Mouse (Mus musculus) midbrain, embryonic 12.5 days (tissue): Measurements from ENCODE around the gene Ttc6. TPM values are rescaled to one million over a fixed set of nuclear protein-coding genes. Genes with fewer than 3 reads are reported as not detected.
A peak's percentile ranks its signal among the peaks of the same experiment; 100 is the strongest.

Experiments
- ATAC-seq: fragments of 200-750 bp; cut with Nextera tagmentation; 2 replicates; pipeline ENCODE4 v1.8.0; 2017; ENCODE audit warnings: low read depth, moderate TSS enrichment, moderate library complexity; ENCODE audit not compliant: low FRiP score
- H3K27ac ChIP-seq: fragments of 300-500 bp; sonication (generic); replicated peaks from 2 replicates; pipeline ENCODE4 v1.5.1; 2016; ENCODE audit warnings: mild to moderate bottlenecking
- H3K27me3 ChIP-seq: fragments of 300-500 bp; sonication (generic); 2 replicates; pipeline ENCODE4 v1.6.1; 2016; ENCODE audit warnings: mild to moderate bottlenecking
- H3K36me3 ChIP-seq: fragments of 300-500 bp; sonication (generic); 2 replicates; pipeline ENCODE4 v1.6.1; 2016
- H3K4me1 ChIP-seq: fragments of 300-500 bp; sonication (generic); 2 replicates; pipeline ENCODE4 v1.6.1; 2016
- H3K4me2 ChIP-seq: fragments of 300-500 bp; sonication (generic); replicated peaks from 2 replicates; pipeline ENCODE4 v1.6.1; 2016; ENCODE audit warnings: mild to moderate bottlenecking, moderate library complexity
- H3K4me3 ChIP-seq: fragments of 300-500 bp; sonication (generic); 2 replicates; pipeline ENCODE4 v1.5.1; 2016; ENCODE audit warnings: mild to moderate bottlenecking
- H3K9ac ChIP-seq: fragments of 300-500 bp; sonication (generic); replicated peaks from 2 replicates; pipeline ENCODE4 v1.6.1; 2016; ENCODE audit warnings: mild to moderate bottlenecking, moderate library complexity
- H3K9me3 ChIP-seq: fragments of 300-500 bp; sonication (generic); 2 replicates; pipeline ENCODE4 v1.6.1; 2016; ENCODE audit warnings: mild to moderate bottlenecking
- WGBS: fragments of 180-500 bp; shearing (Covaris S2); methylation state at CpG from one replicate; pipeline ENCODE4 v1.1.7; 2016; 5-methylcytosine and 5-hydroxymethylcytosine counted together
- polyA plus RNA-seq: library from polyadenylated mRNA; unstranded; fragments of >200 nt; fragmentation: Nextera tagmentation; extraction: Ambion mirVana; gene quantifications from 2 replicates; pipeline ENCODE4 v1.2.1, GENCODE M21; 2016

Ttc6 gene
- polyA plus RNA-seq, 1 experiment from 2014 or later: 3.6 TPM

DNA sequence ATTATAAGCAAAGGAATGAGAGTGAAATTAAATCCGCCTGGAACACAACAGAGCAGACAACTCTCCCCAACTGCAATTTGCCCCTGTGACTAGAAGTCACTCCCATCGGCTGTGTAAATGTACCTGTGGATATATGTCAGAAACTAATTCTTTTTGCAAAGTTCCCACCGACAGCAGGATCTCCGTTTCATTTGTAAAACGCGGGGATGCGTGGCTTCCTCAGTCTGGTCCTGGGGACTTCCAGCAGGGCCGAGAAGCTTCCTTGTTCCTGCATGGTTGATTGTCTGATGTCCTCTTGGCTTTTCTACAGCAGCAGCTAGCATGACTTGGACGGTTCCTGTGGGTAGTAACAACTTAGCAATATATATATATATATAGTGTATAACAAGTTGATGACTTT, 16.0 kb upstream of the Ttc6 start:
- no peak for ATAC-seq
- H3K4me2 ChIP-seq: no peak overlapping the region

DNA sequence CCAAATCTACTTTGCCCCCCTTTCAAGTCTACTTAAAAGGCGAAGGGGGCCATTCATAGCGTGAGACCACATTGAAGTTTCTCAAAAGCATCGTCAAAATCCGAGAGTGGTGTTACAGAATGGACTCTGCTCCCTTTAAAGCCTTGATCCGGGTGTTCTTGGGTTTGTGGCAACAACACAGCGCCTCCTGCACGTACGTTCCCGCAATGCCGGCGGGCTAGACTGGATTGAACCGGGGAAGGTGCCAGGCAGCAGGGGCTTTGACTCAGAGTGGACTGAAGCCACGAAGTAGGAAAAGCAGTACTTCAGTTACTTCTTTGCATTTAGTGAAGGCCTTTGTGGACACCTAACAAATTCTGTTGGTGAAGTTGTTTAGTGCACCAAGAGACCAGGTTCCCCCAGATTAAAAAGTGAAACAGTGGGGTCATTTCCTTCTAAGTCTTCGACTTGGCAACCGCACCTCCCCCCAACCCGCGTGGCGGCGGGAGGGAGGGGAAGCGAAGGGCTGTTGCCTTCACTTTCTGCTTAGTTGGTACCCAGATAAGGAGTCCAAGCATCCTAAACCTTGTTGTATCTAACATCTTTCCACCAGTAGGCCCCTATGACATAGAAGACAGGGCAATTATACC, 15.4 kb upstream of the Ttc6 start:
- no peak overlapping the region for H3K9ac ChIP-seq
- H3K27me3 ChIP-seq: peaks cover 96% of the 10 kb centered on the region
- 1% methylated on average over 20 of the region's 20 CpGs for WGBS
- H3K4me2 ChIP-seq: peak overlapping the region; percentile 26
- peak overlapping the region; percentile 17; the same call in 1 of the 2 replicates for H3K4me3 ChIP-seq
- H3K9me3 ChIP-seq: no peaks in the 10 kb centered on the region
- H3K4me1 ChIP-seq: peaks cover 19% of the 10 kb centered on the region
- no peaks in the 10 kb centered on the region for H3K36me3 ChIP-seq
- peak overlapping the region; percentile 39 for H3K27ac ChIP-seq
- no peak for ATAC-seq

More for the DNA sequence above, 16.0 kb upstream of the Ttc6 start:
- H3K4me3 ChIP-seq: 0 out of 2 replicates have a peak overlapping the region, but pooled peaks have one; percentile 9
- no peaks in the 10 kb centered on the region for H3K36me3 ChIP-seq
- H3K9me3 ChIP-seq: no peaks in the 10 kb centered on the region
- peaks cover 23% of the 10 kb centered on the region for H3K4me1 ChIP-seq
- 2% methylated on average over 9 of the region's 9 CpGs for WGBS
- H3K27me3 ChIP-seq: peaks cover 96% of the 10 kb centered on the region
- H3K27ac ChIP-seq: peak overlapping the region; percentile 39; the same call in 1 of the 2 replicates
- no peak overlapping the region for H3K9ac ChIP-seq

DNA sequence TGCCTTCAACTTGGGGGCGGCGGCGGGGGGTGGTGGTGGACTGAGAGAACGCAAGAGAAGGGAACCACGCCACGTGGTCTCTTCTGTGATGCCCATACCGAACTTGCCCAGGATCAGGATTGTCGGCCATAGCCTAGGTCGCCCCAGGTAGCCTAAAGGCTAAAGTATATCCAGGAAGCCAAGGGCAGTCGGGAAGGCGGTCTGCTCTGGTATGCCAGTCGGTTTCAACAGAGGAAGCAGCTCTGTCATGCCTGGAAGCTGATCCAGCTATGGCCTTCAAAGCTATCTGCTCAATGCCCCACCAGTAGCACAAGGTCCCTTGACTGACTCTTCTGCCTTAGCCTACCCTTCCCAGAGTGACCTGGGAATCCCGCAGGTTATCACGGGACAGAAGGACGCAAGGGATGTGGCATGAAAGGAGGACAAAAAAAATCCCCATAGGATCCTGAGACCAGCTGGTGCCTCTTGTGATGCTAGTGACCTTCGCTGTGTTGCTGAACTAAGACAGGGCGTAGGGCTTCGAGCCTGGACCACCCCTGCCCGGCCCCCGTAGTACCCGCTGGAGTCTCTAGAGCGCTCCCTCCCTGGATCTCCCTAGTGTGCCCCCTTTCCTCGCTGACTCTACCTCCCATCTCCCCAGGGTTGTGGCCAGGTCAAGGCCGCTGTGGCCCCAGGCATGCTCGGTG, 14.8 kb upstream of the Ttc6 start:
- Histone ChIP-seq H3K27ac (no peak overlapping the region), H3K9ac (no peak overlapping the region), H3K9me3 (no peaks in the 10 kb centered on the region), H3K4me1 (peaks cover 19% of the 10 kb centered on the region), H3K36me3 (no peaks in the 10 kb centered on the region), H3K27me3 (peaks cover 97% of the 10 kb centered on the region), H3K4me3 (peak overlapping the region; percentile 17), H3K4me2 (peak overlapping the region; percentile 26)
- no peak for ATAC-seq
- 3% methylated on average over 25 of the region's 25 CpGs for WGBS

GRCm38 (mm10) chr12:57549667-57550160, 14.2 kb upstream of the Ttc6 start:
- H3K4me1 ChIP-seq: peaks cover 19% of the 10 kb centered on the region
- H3K4me2 ChIP-seq: peak overlapping the region; percentile 26
- H3K36me3 ChIP-seq: no peaks in the 10 kb centered on the region
- no peaks in the 10 kb centered on the region for H3K9me3 ChIP-seq
- WGBS: 2% methylated on average over 15 of the region's 15 CpGs
- peak overlapping the region; percentile 17 for H3K4me3 ChIP-seq
- no peak for ATAC-seq
- no peak overlapping the region for H3K27ac ChIP-seq
- H3K9ac ChIP-seq: no peak overlapping the region
- peaks cover 97% of the 10 kb centered on the region for H3K27me3 ChIP-seq

DNA sequence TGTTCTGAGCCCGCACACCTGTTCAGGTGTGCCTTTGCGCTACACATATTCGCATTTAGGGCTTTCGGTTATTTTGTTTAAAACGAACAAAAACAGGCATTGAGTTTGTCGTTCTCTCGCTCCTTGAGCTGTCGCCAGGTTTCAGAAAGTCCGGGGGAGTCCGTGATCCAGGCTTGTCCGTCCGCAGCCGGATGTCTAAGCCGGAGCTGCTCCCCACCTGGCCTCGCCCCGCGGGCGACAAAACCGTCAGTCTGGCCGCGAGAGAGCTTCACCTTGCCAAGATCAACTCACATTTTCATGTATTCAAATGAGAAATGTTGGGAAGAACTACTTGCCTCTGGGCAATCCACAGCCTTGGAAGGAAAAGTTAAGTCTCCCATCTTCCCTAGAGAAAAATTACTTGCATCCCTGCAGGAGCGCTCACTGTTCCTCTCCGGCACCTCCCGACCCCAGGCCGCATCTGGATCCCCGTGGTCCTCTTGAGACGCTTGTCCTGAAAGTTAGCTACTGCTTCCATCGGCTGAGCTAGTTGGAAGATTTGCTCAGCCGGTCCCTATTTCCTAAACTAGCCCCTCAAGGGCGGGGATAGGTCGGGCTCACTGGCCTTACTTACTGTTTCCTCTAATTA, 13.6 kb upstream of the Ttc6 start:
- Histone ChIP-seq H3K4me3 (peak overlapping the region; percentile 17), H3K4me1 (peaks cover 17% of the 10 kb centered on the region)

DNA sequence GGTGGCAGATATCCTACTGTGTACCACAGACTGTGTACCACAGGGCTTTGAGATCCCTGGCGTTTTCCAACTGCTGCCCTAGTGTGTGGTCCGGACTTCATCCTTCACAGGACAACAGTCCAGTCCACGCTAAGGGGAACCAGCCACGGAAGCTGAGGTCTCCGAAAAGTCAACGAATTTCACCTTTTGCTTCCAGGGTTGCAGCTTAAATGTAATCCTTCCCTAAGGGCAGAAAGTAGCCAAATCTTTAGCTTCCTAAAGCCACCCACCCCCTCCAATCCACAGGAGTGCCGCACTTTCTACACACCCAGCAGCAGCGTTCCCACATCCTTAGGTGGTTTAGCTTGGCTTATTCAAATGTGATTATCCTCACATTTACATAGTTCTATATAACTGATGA, 13.0 kb upstream of the Ttc6 start:
- Histone ChIP-seq H3K4me1 (peaks cover 13% of the 10 kb centered on the region), H3K4me2 (no peak overlapping the region)
- under 1% methylated on average over 8 of the region's 8 CpGs for WGBS

More for the DNA sequence above, 13.6 kb upstream of the Ttc6 start:
- Histone ChIP-seq H3K27me3 (peaks cover 97% of the 10 kb centered on the region), H3K9me3 (no peaks in the 10 kb centered on the region), H3K9ac (no peak overlapping the region), H3K4me2 (peak overlapping the region; percentile 26), H3K27ac (no peak overlapping the region), H3K36me3 (no peaks in the 10 kb centered on the region)
- ATAC-seq: no peak
- WGBS: 1% methylated on average over 31 of the region's 31 CpGs

GRCm38 (mm10) chr12:57552286-57552685, 11.6 kb upstream of the Ttc6 start:
- Histone ChIP-seq H3K36me3 (no peaks in the 10 kb centered on the region), H3K4me2 (no peak overlapping the region), H3K4me3 (no peak overlapping the region), H3K27me3 (peaks cover 87% of the 10 kb centered on the region), H3K27ac (no peak overlapping the region), H3K9me3 (no peaks in the 10 kb centered on the region), H3K4me1 (peaks cover 6% of the 10 kb centered on the region; the same call in 1 of the 2 replicates), H3K9ac (no peak overlapping the region)
- WGBS: 7% methylated on average over 3 of the region's 3 CpGs
- ATAC-seq: no peak

More for the DNA sequence above, 13.0 kb upstream of the Ttc6 start:
- Histone ChIP-seq H3K27ac (no peak overlapping the region), H3K9me3 (no peaks in the 10 kb centered on the region), H3K36me3 (no peaks in the 10 kb centered on the region), H3K4me3 (0 out of 2 replicates have a peak overlapping the region, but pooled peaks have one; percentile 17), H3K27me3 (peaks cover 98% of the 10 kb centered on the region), H3K9ac (no peak overlapping the region)
- ATAC-seq: no peak

DNA sequence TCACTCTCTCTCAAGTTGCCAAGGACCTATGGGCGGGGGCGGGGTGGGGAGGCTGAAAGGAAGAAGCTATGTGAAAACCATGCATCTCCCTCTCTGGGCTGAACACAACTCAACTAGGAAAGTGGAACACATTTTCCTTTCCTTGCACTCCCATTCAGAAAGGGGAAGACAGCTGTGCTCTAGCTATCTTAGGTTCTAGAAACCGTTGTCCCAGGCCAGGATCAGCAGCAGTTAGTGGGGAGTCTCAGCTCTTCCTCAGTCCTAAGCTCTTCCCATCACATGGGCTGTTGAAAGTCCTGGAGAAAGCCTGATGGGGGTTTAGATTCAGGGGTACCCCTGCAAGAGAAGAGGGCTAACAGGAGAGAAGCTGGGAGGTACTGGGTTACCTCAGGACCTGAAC, 9.8 kb upstream of the Ttc6 start:
- Histone ChIP-seq H3K9ac (no peak overlapping the region), H3K27me3 (peaks cover 69% of the 10 kb centered on the region), H3K36me3 (no peaks in the 10 kb centered on the region), H3K9me3 (no peaks in the 10 kb centered on the region), H3K4me3 (no peak overlapping the region), H3K4me2 (no peak overlapping the region), H3K27ac (no peak overlapping the region), H3K4me1 (peaks cover 3% of the 10 kb centered on the region; the same call in 1 of the 2 replicates)
- WGBS: 50% methylated on average over 3 of the region's 3 CpGs
- ATAC-seq: no peak

GRCm38 (mm10) chr12:57571773-57572172, 7.9 kb downstream of the Ttc6 start:
- WGBS: 41% methylated on average over 9 of the region's 9 CpGs
- Histone ChIP-seq H3K9me3 (no peaks in the 10 kb centered on the region), H3K4me2 (no peak overlapping the region), H3K36me3 (no peaks in the 10 kb centered on the region), H3K27ac (no peak overlapping the region), H3K27me3 (peaks cover 38% of the 10 kb centered on the region), H3K4me3 (no peak overlapping the region), H3K9ac (no peak overlapping the region), H3K4me1 (peaks cover 6% of the 10 kb centered on the region; the same call in 1 of the 2 replicates)
- ATAC-seq: no peak

- Histone ChIP-seq H3K27me3 (peaks cover 41% of the 10 kb centered on the region), H3K4me2 (no peak overlapping the region), H3K4me1 (peaks cover 6% of the 10 kb centered on the region; the same call in 1 of the 2 replicates), H3K36me3 (no peaks in the 10 kb centered on the region), H3K4me3 (no peak overlapping the region), H3K9ac (no peak overlapping the region), H3K27ac (no peak overlapping the region), H3K9me3 (no peaks in the 10 kb centered on the region)
- no peak for ATAC-seq
Measured at GRCm38 (mm10) chr12:57572415-57572814, 8.5 kb downstream of the Ttc6 start.

GRCm38 (mm10) chr12:57575931-57576628, 12.2 kb downstream of the Ttc6 start:
- Histone ChIP-seq H3K9me3 (no peaks in the 10 kb centered on the region), H3K27me3 (peaks cover 46% of the 10 kb centered on the region), H3K4me3 (peak overlapping the region; percentile 54), H3K36me3 (no peaks in the 10 kb centered on the region), H3K27ac (no peak overlapping the region), H3K4me1 (peaks cover 6% of the 10 kb centered on the region; the same call in 1 of the 2 replicates), H3K4me2 (peak overlapping the region; percentile 82), H3K9ac (peak overlapping the region; percentile 56)
- peak; percentile 91 for ATAC-seq
- whole genome bisulfite sequencing: 2% methylated on average over 80 of the region's 81 CpGs
